Comparison of ENCODE assay signal across 13 mouse cellular contexts in genomic region chr6:34674897-34675296, GRCm38 (mm10).
DNase-seq lines count a peak whose midpoint lies in the region; ATAC-seq and TF ChIP-seq lines count a peak whose summit lies in the region.
"Had no signal": no experiment of that assay in that cellular context is flagged by ENCODE, and none has a peak within 500 bp of the region (broad histone marks: within the 10 kb centered on the region; RNA-seq: fewer than 3 reads in every experiment).

No protein-coding gene starts in this region.

- H3K9me3 ChIP-seq in CH12.LX (replicated peaks; ENCODE audit: low read length) = no peaks in the 10 kb centered on the region
- H3K9me3 ChIP-seq in liver, embryonic 16.5 days (replicated peaks; ENCODE audit: control insufficient read depth, low read length) = no peaks in the 10 kb centered on the region
- H3K9me3 ChIP-seq in hindbrain, embryonic 14.5 days (ENCODE audit: control insufficient read depth, low read length) = 0 out of 2 replicates have a peak, but pooled peaks cover 6% of the 10 kb centered on the region
- H3K9me3 ChIP-seq: hindbrain, embryonic 13.5 days had no signal

- H3K9ac ChIP-seq in CH12.LX (ENCODE audit: insufficient read depth, low read depth) = 0 out of 2 replicates have a peak overlapping the region, but pooled peaks have one; percentile 48
- no peak overlapping the region for H3K9ac ChIP-seq in liver, embryonic 16.5 days (ENCODE audit: low read depth, low read length)
- H3K9ac ChIP-seq in hindbrain, embryonic 14.5 days = no peak overlapping the region
- H3K9ac ChIP-seq: hindbrain, embryonic 13.5 days had no signal

- H3K4me2 ChIP-seq in CH12.LX (ENCODE audit: insufficient read depth, low read depth, poor library complexity, severe bottlenecking) = peak overlapping the region; percentile 54; the same call in 1 of the 2 replicates
- peak overlapping the region; percentile 30; the same call in 1 of the 2 replicates for H3K4me2 ChIP-seq in liver, embryonic 16.5 days (ENCODE audit: low read depth, low read length)
- no peak overlapping the region for H3K4me2 ChIP-seq in hindbrain, embryonic 14.5 days (replicated peaks)
- H3K4me2 ChIP-seq: hindbrain, embryonic 13.5 days had no signal

- H3K4me3 ChIP-seq in CH12.LX (replicated peaks in 1 of 3; ENCODE audit: low read depth in 2 of 3, low read length in 2 of 3, poor library complexity in 1 of 3) = peak overlapping the region in 1 of 3 experiments; percentile 48
- no peak overlapping the region for H3K4me3 ChIP-seq in liver, embryonic 16.5 days (ENCODE audit: low read depth, low read length)
- no peak overlapping the region for H3K4me3 ChIP-seq in hindbrain, embryonic 14.5 days (replicated peaks; ENCODE audit: low read length)
- H3K4me3 ChIP-seq: hindbrain, embryonic 13.5 days; myocyte had no signal

- WGBS in liver, embryonic 16.5 days (ENCODE audit: insufficient replicate concordance) = 30% methylated on average over 10 of the region's 10 CpGs
- 72% methylated on average over 10 of the region's 10 CpGs for WGBS in hindbrain, embryonic 14.5 days

- no peak for TF ChIP-seq EP300 in CH12.LX (IDR thresholded peaks at IDR 0.05; ENCODE audit: low read length)

- no peaks in the 10 kb centered on the region for H3K79me2 ChIP-seq in CH12.LX (replicated peaks; ENCODE audit: control insufficient read depth, extremely low read depth, insufficient read depth, poor library complexity, severe bottlenecking)

- DNase-seq in layer of hippocampus, adult 9-11 months = peak; percentile 16
- DNase-seq in layer of hippocampus, postnatal 14 days (ENCODE audit: low spot score in 2 of 2) = no peak
- no peak for DNase-seq in CH12.LX (ENCODE audit: extremely low read depth)
- peak; percentile 24 for DNase-seq in ZHBTc4 (ENCODE audit: low read depth, low spot score)
- no peak for DNase-seq in embryo, embryonic 10.5 days (ENCODE audit: low spot score)
- DNase-seq in hindbrain, embryonic 14.5 days (ENCODE audit: low spot score) = no peak
- DNase-seq in cerebellum, postnatal 4 days (ENCODE audit: low spot score in 2 of 2) = no peak
- DNase-seq: cerebellum, adult 2 months; kidney, adult 8-10 months had no signal

- H3K27me3 ChIP-seq in CH12.LX (replicated peaks) = no peaks in the 10 kb centered on the region
- H3K27me3 ChIP-seq in liver, embryonic 16.5 days (ENCODE audit: control insufficient read depth, insufficient read depth, low read depth, low read length) = no peaks in the 10 kb centered on the region
- no peaks in the 10 kb centered on the region for H3K27me3 ChIP-seq in hindbrain, embryonic 14.5 days (ENCODE audit: control insufficient read depth, insufficient read depth, low read length)
- H3K27me3 ChIP-seq: hindbrain, embryonic 13.5 days had no signal

- H3K36me3 ChIP-seq in CH12.LX (replicated peaks in 1 of 2; ENCODE audit: control insufficient read depth in 1 of 2, insufficient read depth in 1 of 2, low read length in 1 of 2) = no peaks in the 10 kb centered on the region
- H3K36me3 ChIP-seq in liver, embryonic 16.5 days (ENCODE audit: control insufficient read depth, insufficient read depth) = no peaks in the 10 kb centered on the region
- H3K36me3 ChIP-seq in hindbrain, embryonic 14.5 days (replicated peaks; ENCODE audit: control insufficient read depth, insufficient read depth) = no peaks in the 10 kb centered on the region
- H3K36me3 ChIP-seq: hindbrain, embryonic 13.5 days had no signal

- in situ Hi-C loops in CH12.LX (cut with MboI; ENCODE audit: low pct_ligation_motif_present, low pct_unique_long_range_greater_than_20kb, low sequenced_read_pairs) = no loop called here

- TF ChIP-seq POLR2A in CH12.LX (IDR thresholded peaks at IDR 0.05; ENCODE audit: low read depth, low read length) = no peak

- dilution Hi-C loops in CH12.LX (cut with MboI; ENCODE audit: extremely low pct_ligation_motif_present, extremely low pct_unique_long_range_greater_than_20kb, low sequenced_read_pairs) = no loop called here

- ATAC-seq in liver, embryonic 16.5 days (ENCODE audit: low read depth) = no peak
- no peak for ATAC-seq in hindbrain, embryonic 14.5 days (ENCODE audit: low FRiP score)

- H3K4me1 ChIP-seq in CH12.LX (ENCODE audit: control insufficient read depth in 1 of 2, insufficient read depth in 2 of 2) = 0 out of 4 replicates have a peak, but pooled peaks cover 0 to 4% of the 10 kb centered on the region in 2 experiments
- H3K4me1 ChIP-seq in liver, embryonic 16.5 days (ENCODE audit: control insufficient read depth, low read depth, low read length) = no peaks in the 10 kb centered on the region
- no peaks in the 10 kb centered on the region for H3K4me1 ChIP-seq in hindbrain, embryonic 14.5 days (replicated peaks; ENCODE audit: control insufficient read depth, insufficient read depth, low read length)
- H3K4me1 ChIP-seq: hindbrain, embryonic 13.5 days had no signal

- TF ChIP-seq CTCF in CH12.LX (conservative IDR thresholded peaks at IDR 0.05 in 1 of 2, IDR thresholded peaks at IDR 0.05 in 1 of 2; ENCODE audit: low read depth in 2 of 2, low read length in 2 of 2) = no peak

- no peak overlapping the region for H3K27ac ChIP-seq in CH12.LX (ENCODE audit: insufficient read depth, low read depth)
- H3K27ac ChIP-seq in liver, embryonic 16.5 days (ENCODE audit: low read length) = no peak overlapping the region
- no peak overlapping the region for H3K27ac ChIP-seq in hindbrain, embryonic 14.5 days
- H3K27ac ChIP-seq: hindbrain, embryonic 13.5 days; stomach, postnatal 0 days had no signal

- TF ChIP-seq RAD21 in CH12.LX (IDR thresholded peaks at IDR 0.05; ENCODE audit: low read depth, low read length) = no peak

TF ChIP-seq in CH12.LX, 34 proteins besides CTCF, POLR2A, EP300 and RAD21:
- peak; percentile 28; the same call in 1 of the 2 replicates for TF ChIP-seq HCFC1 (IDR thresholded peaks at IDR 0.05; ENCODE audit: low read depth, low read length)
- no peak for TF ChIP-seq TBP (conservative IDR thresholded peaks at IDR 0.05; ENCODE audit: low read depth, low read length)
- TF ChIP-seq NELFE (IDR thresholded peaks at IDR 0.05; ENCODE audit: low read depth, low read length) = no peak
- TF ChIP-seq ELF1 (IDR thresholded peaks at IDR 0.05; ENCODE audit: low read depth, low read length) = peak; percentile 75

Comparison
In these comparisons a context has a peak if more than half of its experiments do, and no peak if none do; other contexts are left out.
1. DNase-seq: peak in layer of hippocampus, adult 9-11 months (single experiment) and ZHBTc4 (single experiment); none in layer of hippocampus, postnatal 14 days (0 of 2), CH12.LX (single experiment), embryo, embryonic 10.5 days (single experiment), hindbrain, embryonic 14.5 days (single experiment) and cerebellum, postnatal 4 days (0 of 2).